Mouse (Mus musculus) layer of hippocampus, adult 2 months (tissue): ENCODE results near the gene Wdr5. TPM values are rescaled to one million over a fixed set of nuclear protein-coding genes. Genes with fewer than 3 reads are reported as not detected.

Experiments used
- DNase-seq, 2 experiments: peaks; one replicate each; pipeline ENCODE4 v3.0.0; 2022; ENCODE audit warnings: low spot score in 2 of 2
- H3K27ac ChIP-seq: fragments of 200-600 bp; 2 replicates; pipeline ENCODE4 v1.8.1; 2022
- H3K4me3 ChIP-seq: fragments of 200-600 bp; 2 replicates; pipeline ENCODE4 v1.8.1; 2022; ENCODE audit warnings: mild to moderate bottlenecking
- CTCF ChIP-seq: fragments of 200-600 bp; conservative IDR thresholded peaks from 2 replicates; pipeline ENCODE4 v1.8.1; 2022; ENCODE audit warnings: antibody characterized with exemption, mild to moderate bottlenecking, moderate library complexity
- long read RNA-seq, 2 experiments: library from polyadenylated mRNA; stranded (forward); transcript quantifications; one replicate each; pipeline ENCODE4 v2.0.0; 2021; ENCODE audit warnings: borderline mapping rate in 2 of 2
- total RNA-seq, 2 experiments: library from RNA; stranded (reverse); gene quantifications; 2 replicates each; pipeline ENCODE4 v1.2.3; 2021

The Wdr5 gene
- 10 to 100 TPM; 24.8 to 28.9 TPM for total RNA-seq
- long read RNA-seq, experiment 1, transcript Wdr5-201 (14 exons, 2,890 nt), result major isoform, 11 of 18 reads
- long read RNA-seq, experiment 1, partial matches to known transcripts, result 1 of 18 reads
- long read RNA-seq, experiment 1, other reads (novel, unspliced or antisense), result 6 of 18 reads
- long read RNA-seq, experiment 2, transcript Wdr5-201 (14 exons, 2,890 nt), result major isoform, 24 of 38 reads
- long read RNA-seq, experiment 2, partial matches to known transcripts, result 3 of 38 reads
- long read RNA-seq, experiment 2, other reads (novel, unspliced or antisense), result 11 of 38 reads

DNA sequence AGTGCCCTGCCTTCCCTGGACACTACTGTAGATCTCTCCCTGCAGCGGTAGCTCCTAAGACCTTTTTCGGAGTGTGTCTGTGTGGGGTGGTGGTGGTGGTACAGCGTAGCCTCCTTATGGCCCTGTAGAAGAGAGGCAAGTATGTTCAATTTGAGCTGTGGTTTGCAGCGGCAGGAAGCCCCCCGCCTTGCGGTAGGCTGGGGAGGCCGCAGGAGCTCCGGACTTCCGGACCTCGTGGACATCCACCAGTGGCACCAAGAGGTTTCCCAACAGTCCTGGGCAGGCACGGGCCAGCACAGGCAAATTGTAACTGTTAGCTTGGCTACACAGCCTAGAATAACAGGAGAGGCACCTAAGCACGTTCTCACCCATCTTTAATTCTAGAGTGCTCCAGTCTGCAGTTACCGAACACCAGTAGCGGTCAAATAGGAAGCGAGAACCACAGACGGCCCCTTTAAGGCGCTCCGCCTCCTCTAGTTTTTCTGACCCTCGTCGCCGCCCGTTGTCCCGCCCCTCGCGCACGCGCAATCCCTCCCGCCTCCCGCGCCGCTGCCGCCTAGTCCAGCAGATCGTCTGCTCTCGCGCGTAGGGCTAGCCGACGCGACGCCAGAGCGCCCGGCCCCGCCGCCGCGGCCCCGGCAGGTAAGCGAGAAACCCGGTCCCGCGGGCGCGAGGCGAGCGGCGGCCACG is at the start of gene Wdr5:
Wdr5 (plus strand) TSS at position 519 of the 690 bp plus-strand sequence.
- peak within 1 kb of the TSS; percentile 97 for H3K27ac ChIP-seq
- H3K4me3 ChIP-seq, result peak within 1 kb of the TSS; percentile 91
- DNase-seq, result peak; percentile 95 to 99
- TF ChIP-seq CTCF, result peak; percentile 75

GRCm38 (mm10) chr2:27469292-27469990 is 45.5 kb upstream of the Wdr5 start:
- DNase-seq, result no peak
- no peak overlapping the region for H3K27ac ChIP-seq
- no peak overlapping the region for H3K4me3 ChIP-seq
- no peak for TF ChIP-seq CTCF

DNA sequence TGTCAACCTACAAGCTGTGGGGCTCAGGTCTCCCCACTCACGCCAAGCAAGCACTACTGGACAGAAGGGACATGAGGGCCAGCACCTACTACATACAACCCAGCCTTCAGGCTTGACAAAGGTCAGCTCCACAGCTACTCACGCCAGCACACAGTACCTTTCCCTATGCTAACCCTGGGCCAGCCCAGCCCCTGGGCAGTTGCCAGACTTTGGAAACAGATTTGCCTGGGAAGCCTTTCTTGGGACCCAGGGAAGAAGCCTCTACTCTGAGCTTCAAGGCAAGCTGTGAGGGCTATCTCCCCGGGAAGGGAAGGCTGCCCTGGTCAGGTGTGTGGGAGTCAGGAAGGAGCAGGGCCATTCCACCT is 45.0 kb upstream of the Wdr5 start:
- no peak for TF ChIP-seq CTCF
- Histone ChIP-seq H3K4me3 (no peak overlapping the region), H3K27ac (no peak overlapping the region)
- no peak for DNase-seq

DNA sequence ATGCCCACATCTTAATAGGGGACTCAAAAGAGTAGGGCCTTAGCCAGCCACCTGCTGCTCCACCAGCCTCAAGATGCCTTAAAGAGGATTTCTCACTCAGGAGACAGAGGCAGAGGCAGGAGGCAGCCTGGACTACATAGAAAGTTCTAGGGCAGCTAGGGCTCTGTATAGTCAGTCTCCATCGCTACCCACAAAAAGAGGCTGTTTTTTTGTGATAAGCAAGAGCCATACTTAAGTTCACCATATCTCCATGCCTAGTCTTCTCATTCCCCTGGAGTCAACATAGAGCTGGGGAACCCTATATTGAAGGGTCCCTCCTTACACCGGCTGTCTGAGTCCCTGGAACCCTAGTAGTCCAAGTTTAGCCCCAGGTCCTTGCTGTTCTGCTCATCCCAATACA is 44.4 kb upstream of the Wdr5 start:
- TF ChIP-seq CTCF, result no peak
- H3K4me3 ChIP-seq, result no peak overlapping the region
- no peak overlapping the region for H3K27ac ChIP-seq

GRCm38 (mm10) chr2:27471170-27471584 is 43.8 kb upstream of the Wdr5 start:
- Histone ChIP-seq H3K4me3 (no peak overlapping the region), H3K27ac (no peak overlapping the region)
- DNase-seq, result no peak
- TF ChIP-seq CTCF, result no peak

More for the DNA sequence above, 44.4 kb upstream of the Wdr5 start:
- no peak for DNase-seq

DNA sequence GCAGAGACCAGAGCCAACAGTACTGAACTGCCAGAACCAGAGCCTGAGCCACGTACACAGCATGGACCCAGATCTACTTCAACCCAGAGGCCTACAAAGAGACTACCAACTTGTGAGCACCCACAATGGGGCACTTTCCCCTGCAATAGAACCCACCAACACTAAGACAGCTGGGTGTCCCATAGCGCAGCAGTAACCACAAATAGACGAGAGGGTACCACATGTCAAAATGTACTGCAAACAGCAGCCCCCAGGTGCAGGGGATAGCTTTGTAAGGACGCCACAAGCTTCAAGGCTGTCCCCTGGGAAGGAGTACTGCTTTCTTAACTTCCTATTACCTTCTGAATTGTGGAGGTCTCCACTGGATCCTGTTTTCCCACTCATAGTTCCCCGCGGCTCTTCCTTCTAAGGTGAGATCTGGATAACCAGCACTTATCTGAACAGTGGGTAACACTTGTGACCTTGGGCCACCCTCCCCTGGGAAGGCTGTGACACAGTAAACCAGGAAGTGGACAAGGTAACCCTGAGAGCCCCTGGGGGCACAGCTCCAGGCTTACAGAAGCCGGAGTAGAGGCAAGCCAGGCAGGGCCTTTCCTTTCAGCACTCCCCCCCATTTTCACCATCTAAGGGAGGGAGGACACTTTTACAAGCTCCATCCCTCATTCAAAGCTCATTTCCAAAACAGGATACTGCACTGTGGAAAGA is 41.7 kb upstream of the Wdr5 start:
- no peak for TF ChIP-seq CTCF
- no peak for DNase-seq
- no peak overlapping the region for H3K27ac ChIP-seq
- H3K4me3 ChIP-seq, result peak overlapping the region; percentile 66; the same call in 1 of the 2 replicates

GRCm38 (mm10) chr2:27473911-27474310 is 41.0 kb upstream of the Wdr5 start:
- no peak for TF ChIP-seq CTCF
- DNase-seq, result no peak
- H3K4me3 ChIP-seq, result peak overlapping the region; percentile 66
- no peak overlapping the region for H3K27ac ChIP-seq

GRCm38 (mm10) chr2:27474621-27475484 is 40.1 kb upstream of the Wdr5 start:
- Histone ChIP-seq H3K4me3 (peak overlapping the region; percentile 66), H3K27ac (peak overlapping the region; percentile 88)
- no peak for TF ChIP-seq CTCF
- DNase-seq, result no peak

DNA sequence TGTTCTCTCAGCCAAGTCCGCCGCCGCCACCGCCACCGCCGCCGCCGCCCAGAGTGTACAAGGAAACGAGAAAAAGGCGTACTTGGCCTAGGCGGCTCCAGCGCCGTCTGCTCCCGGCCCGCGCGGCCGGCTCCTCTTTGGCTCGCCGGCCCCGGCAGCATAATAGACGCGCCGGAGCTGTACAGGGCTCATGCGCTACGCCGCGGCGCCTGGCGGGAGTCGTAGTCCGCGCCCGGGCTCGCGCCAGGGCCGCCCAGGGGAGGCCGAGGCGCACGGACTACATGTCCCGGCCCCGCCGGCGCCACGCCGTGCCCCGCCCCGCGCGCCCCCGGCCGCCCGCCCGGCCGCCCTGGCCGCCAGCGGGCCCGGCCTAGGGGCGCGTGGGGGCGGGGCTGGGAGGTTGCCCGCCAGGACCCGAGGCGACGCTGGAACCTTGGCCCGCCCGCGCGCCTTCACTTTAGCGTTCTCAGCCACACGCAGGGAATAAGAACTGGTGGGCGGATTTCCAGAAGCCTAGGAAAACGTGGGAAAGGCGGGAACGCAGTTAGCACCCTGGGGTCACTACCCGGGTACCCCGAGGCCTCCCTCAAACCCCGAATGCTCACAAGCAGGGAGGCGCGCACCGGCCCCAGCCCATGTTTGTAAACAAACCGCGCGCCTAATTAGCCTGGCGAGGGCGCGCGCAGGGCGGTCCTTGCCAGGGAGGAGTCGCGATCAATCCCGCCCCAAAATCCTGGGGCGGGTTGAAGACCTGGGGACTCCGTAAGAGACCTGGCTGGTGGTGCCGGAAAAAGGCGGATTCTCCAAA is 39.3 kb upstream of the Wdr5 start:
- peak; percentile 90 to 92 for DNase-seq
- Histone ChIP-seq H3K27ac (peak overlapping the region; percentile 94), H3K4me3 (peak overlapping the region; percentile 94)
- TF ChIP-seq CTCF, result no peak

DNA sequence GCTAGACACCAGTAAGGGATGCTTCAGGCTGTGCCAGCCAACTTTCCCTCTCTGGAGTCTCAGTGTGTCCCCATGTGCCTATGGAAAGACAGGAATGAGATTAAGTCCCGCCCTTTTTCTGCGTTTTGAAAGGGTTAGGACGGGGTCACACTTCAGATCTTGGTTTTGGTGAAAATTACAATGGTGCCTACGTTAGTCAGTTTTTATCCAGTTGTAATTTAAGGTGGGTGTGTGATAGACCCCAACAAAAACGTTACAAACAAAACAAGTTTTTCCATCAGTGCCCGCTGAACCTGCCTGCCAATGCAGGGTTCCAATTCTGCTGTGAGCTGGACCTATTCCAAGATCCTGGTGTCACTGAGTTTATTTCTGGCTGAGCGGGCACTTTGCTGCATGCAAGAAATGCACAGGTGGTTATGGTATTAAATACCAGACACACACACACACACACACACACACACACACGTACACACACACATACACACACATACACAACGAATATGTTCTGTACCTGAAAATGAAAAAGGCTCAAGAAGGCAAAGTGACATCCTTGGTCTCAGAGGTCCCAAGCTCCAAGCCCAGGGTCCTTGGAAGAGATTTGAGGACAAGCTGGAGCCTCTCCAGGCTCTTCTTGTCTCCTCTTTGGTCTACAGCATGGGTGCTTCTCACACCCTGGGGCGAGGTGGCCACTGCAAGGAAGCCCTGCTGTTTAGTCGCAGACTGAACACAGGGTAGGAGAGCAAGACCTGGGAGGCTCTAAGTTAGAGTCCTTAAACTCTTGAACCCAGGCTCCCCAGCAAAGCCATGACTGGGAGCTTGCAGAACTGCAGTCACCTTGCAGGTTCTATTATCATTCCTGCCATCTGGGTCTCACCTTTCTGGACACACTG is 38.4 kb upstream of the Wdr5 start:
- no peak for TF ChIP-seq CTCF
- H3K4me3 ChIP-seq, result peak overlapping the region; percentile 94
- no peak for DNase-seq
- H3K27ac ChIP-seq, result peak overlapping the region; percentile 94
